Mouse (Mus musculus) G1E (cell line): ENCODE data around the gene Vwa5b2.

Experiments
- CTCF ChIP-seq: IDR thresholded peaks from 2 replicates; pipeline ENCODE4 v1.5.1; 2012; ENCODE audit warnings: low read depth, low read length, inconsistent platforms, mixed read lengths
- GATA1 ChIP-seq: IDR thresholded peaks from 2 replicates; pipeline ENCODE4 v1.6.1; 2012; ENCODE audit warnings: borderline replicate concordance, low read length, inconsistent platforms, mixed read lengths

GRCm38 (mm10) chr16:20589939-20590679 lies 838 bp downstream of the Vwa5b2 start:
- TF ChIP-seq GATA1 (no peak), CTCF (no peak)
